In genomic region chr13:16574069-16574468, GRCm38 (mm10) we compare ENCODE assay signal across 15 mouse cellular contexts.
A peak's percentile ranks its signal among the peaks of the same experiment; 100 is the strongest.
DNase-seq lines count a peak whose midpoint lies in the region; ATAC-seq and TF ChIP-seq lines count a peak whose summit lies in the region.
"Had no signal": no experiment of that assay in that cellular context is flagged by ENCODE, and none has a peak within 500 bp of the region (broad histone marks: within the 10 kb centered on the region; RNA-seq: fewer than 3 reads in every experiment).

No protein-coding gene starts in this region.

- H3K36me3 ChIP-seq in liver, embryonic 16.5 days (ENCODE audit: control insufficient read depth, insufficient read depth), result no peaks in the 10 kb centered on the region
- H3K36me3 ChIP-seq: forebrain, embryonic 15.5 days; lung, embryonic 15.5 days; midbrain, embryonic 10.5 days; neural tube, embryonic 12.5 days had no signal

- H3K9me3 ChIP-seq in liver, embryonic 16.5 days (replicated peaks; ENCODE audit: control insufficient read depth, low read length), result no peaks in the 10 kb centered on the region
- H3K9me3 ChIP-seq: forebrain, embryonic 15.5 days; lung, embryonic 15.5 days; midbrain, embryonic 10.5 days; neural tube, embryonic 12.5 days had no signal

- H3K9ac ChIP-seq in liver, embryonic 16.5 days (ENCODE audit: low read depth, low read length), result no peak overlapping the region
- H3K9ac ChIP-seq: forebrain, embryonic 15.5 days; lung, embryonic 15.5 days; neural tube, embryonic 12.5 days had no signal

- H3K4me2 ChIP-seq in liver, embryonic 16.5 days (ENCODE audit: low read depth, low read length), result no peak overlapping the region
- H3K4me2 ChIP-seq: forebrain, embryonic 15.5 days; lung, embryonic 15.5 days; neural tube, embryonic 12.5 days had no signal

- no peaks in the 10 kb centered on the region for H3K4me1 ChIP-seq in liver, embryonic 16.5 days (ENCODE audit: control insufficient read depth, low read depth, low read length)
- H3K4me1 ChIP-seq: forebrain, embryonic 15.5 days; lung, embryonic 15.5 days; midbrain, embryonic 10.5 days; neural tube, embryonic 12.5 days had no signal

- no peak for TF ChIP-seq CTCF in left cerebral cortex, adult 2 months (IDR thresholded peaks at IDR 0.05)

- 12% methylated on average over 4 of the region's 4 CpGs for WGBS in liver, embryonic 16.5 days (ENCODE audit: insufficient replicate concordance)

- ATAC-seq in liver, embryonic 16.5 days (ENCODE audit: low read depth), result peak; percentile 76
- ATAC-seq: forebrain, embryonic 15.5 days had no signal

- no peak overlapping the region for H3K4me3 ChIP-seq in left cerebral cortex, adult 2 months
- no peak overlapping the region for H3K4me3 ChIP-seq in liver, embryonic 16.5 days (ENCODE audit: low read depth, low read length)
- H3K4me3 ChIP-seq: forebrain, embryonic 15.5 days; heart, adult 2 months; lung, embryonic 15.5 days; midbrain, embryonic 10.5 days; neural tube, embryonic 12.5 days had no signal

- intact Hi-C loops in left cerebral cortex, adult 2 months (cut with DNase I), result no loop called here

- peak; percentile 43 to 46 for DNase-seq in cerebellum, postnatal 14 days
- DNase-seq in cerebellum, adult 18-20 months, result no peak
- peak; percentile 82 for DNase-seq in brain, adult 2 months (ENCODE audit: low read depth, low spot score)
- DNase-seq in left cerebral cortex, adult 2 months (ENCODE audit: extremely low spot score in 1 of 2, low spot score in 2 of 2), result peak; percentile 7 to 29
- DNase-seq in urinary bladder, adult 2 months (ENCODE audit: low spot score), result no peak
- no peak for DNase-seq in urinary bladder, adult 18-20 months (ENCODE audit: low spot score in 2 of 2)
- no peak for DNase-seq in adrenal gland, postnatal 25 days
- DNase-seq: cerebellum, postnatal 36 days; heart, adult 2 months; kidney, adult 11 months had no signal

- H3K27me3 ChIP-seq in liver, embryonic 16.5 days (ENCODE audit: control insufficient read depth, insufficient read depth, low read depth, low read length), result no peaks in the 10 kb centered on the region
- H3K27me3 ChIP-seq: forebrain, embryonic 15.5 days; lung, embryonic 15.5 days; neural tube, embryonic 12.5 days had no signal

- H3K27ac ChIP-seq in left cerebral cortex, adult 2 months, result no peak overlapping the region
- H3K27ac ChIP-seq in liver, embryonic 16.5 days (ENCODE audit: low read length), result no peak overlapping the region
- H3K27ac ChIP-seq: forebrain, embryonic 15.5 days; heart, adult 2 months; lung, embryonic 15.5 days; midbrain, embryonic 10.5 days; neural tube, embryonic 12.5 days had no signal

Comparison
In these comparisons a context has a peak if more than half of its experiments do, and no peak if none do; other contexts are left out.
1. DNase-seq: peak in cerebellum, postnatal 14 days (2 of 2), brain, adult 2 months (single experiment) and left cerebral cortex, adult 2 months (2 of 2); none in cerebellum, adult 18-20 months (0 of 2), urinary bladder, adult 2 months (single experiment), urinary bladder, adult 18-20 months (0 of 2) and adrenal gland, postnatal 25 days (single experiment).